Mouse (Mus musculus) olfactory bulb, adult 2 months (tissue): ENCODE measurements around the gene Adam17.

Experiments
- CTCF ChIP-seq: fragments of 200-500 bp; IDR thresholded peaks from 2 replicates; pipeline ENCODE4 v1.5.1; 2012; ENCODE audit warnings: low read depth, mild to moderate bottlenecking, low read length, moderate library complexity; ENCODE audit not compliant: insufficient read depth
- POLR2A ChIP-seq: fragments of 200-500 bp; IDR thresholded peaks from 2 replicates; pipeline ENCODE4 v1.6.1; 2012; ENCODE audit warnings: mild to moderate bottlenecking, low read depth, low read length, moderate library complexity; ENCODE audit not compliant: insufficient read depth

DNA sequence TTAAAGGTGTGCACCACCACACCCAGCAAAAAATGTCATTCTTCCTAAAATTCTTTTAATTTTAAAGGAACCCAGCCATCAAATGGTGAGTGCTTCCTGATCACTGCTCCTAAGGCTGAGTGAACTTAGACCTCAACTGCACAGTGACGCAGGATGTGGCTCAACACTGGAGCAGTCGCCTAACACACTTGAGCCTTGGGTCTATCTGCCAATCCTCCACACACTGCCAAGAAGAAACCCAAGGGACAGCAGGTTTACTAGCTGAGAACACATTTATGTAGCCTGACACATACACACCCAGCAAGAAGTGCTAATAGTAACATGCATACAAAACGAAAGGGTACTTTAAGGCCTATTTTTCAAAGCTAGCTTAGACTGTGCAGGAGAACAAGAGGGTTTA, 47.1 kb downstream of the Adam17 start:
- no peak for TF ChIP-seq CTCF
- TF ChIP-seq POLR2A = no peak
